In genomic region chr16:22698846-22699760, GRCm38 (mm10) we compare ENCODE assay signal across 12 mouse cellular contexts. TPM values are rescaled to one million over a fixed set of nuclear protein-coding genes. Genes with fewer than 3 reads are reported as not detected.
DNase-seq lines count a peak whose midpoint lies in the region; ATAC-seq and TF ChIP-seq lines count a peak whose summit lies in the region.
"Had no signal": no experiment of that assay in that cellular context is flagged by ENCODE, and none has a peak within 500 bp of the region (broad histone marks: within the 10 kb centered on the region; RNA-seq: fewer than 3 reads in every experiment).

No protein-coding gene starts in this region.

- no peak for TF ChIP-seq CTCF in lung, postnatal 0 days (IDR thresholded peaks at IDR 0.05)

- 49% methylated on average over 13 of the region's 13 CpGs for WGBS in heart, embryonic 13.5 days
- WGBS in midbrain, embryonic 11.5 days, result 83% methylated on average over 13 of the region's 13 CpGs
- WGBS in lung, postnatal 0 days, result 75% methylated on average over 13 of the region's 13 CpGs

- peak overlapping the region; percentile 43 for H3K27ac ChIP-seq in heart, embryonic 13.5 days (replicated peaks)
- H3K27ac ChIP-seq in midbrain, embryonic 11.5 days (ENCODE audit: low read depth, low read length), result no peak overlapping the region
- H3K27ac ChIP-seq in lung, postnatal 0 days (ENCODE audit: low read length), result no peak overlapping the region
- H3K27ac ChIP-seq: embryonic facial prominence, embryonic 15.5 days; liver, embryonic 13.5 days; midbrain, embryonic 12.5 days had no signal

- H3K9ac ChIP-seq in heart, embryonic 13.5 days, result no peak overlapping the region
- H3K9ac ChIP-seq in midbrain, embryonic 11.5 days (ENCODE audit: low read length), result no peak overlapping the region
- H3K9ac ChIP-seq in lung, postnatal 0 days (replicated peaks; ENCODE audit: low read depth), result no peak overlapping the region
- H3K9ac ChIP-seq: embryonic facial prominence, embryonic 15.5 days; liver, embryonic 13.5 days; midbrain, embryonic 12.5 days had no signal

- 0 out of 2 replicates have a peak overlapping the region, but pooled peaks have one; percentile 7 for H3K4me2 ChIP-seq in heart, embryonic 13.5 days
- no peak overlapping the region for H3K4me2 ChIP-seq in midbrain, embryonic 11.5 days
- H3K4me2 ChIP-seq in lung, postnatal 0 days (replicated peaks; ENCODE audit: low read depth, low read length), result no peak overlapping the region
- H3K4me2 ChIP-seq: embryonic facial prominence, embryonic 15.5 days; liver, embryonic 13.5 days; midbrain, embryonic 12.5 days had no signal

- H3K27me3 ChIP-seq in heart, embryonic 13.5 days (replicated peaks), result no peaks in the 10 kb centered on the region
- H3K27me3 ChIP-seq in midbrain, embryonic 11.5 days (ENCODE audit: control insufficient read depth, insufficient read depth, low read length), result no peaks in the 10 kb centered on the region
- no peaks in the 10 kb centered on the region for H3K27me3 ChIP-seq in lung, postnatal 0 days (replicated peaks; ENCODE audit: insufficient read depth, low read length)
- H3K27me3 ChIP-seq: embryonic facial prominence, embryonic 15.5 days; liver, embryonic 13.5 days; midbrain, embryonic 12.5 days had no signal

- no peaks in the 10 kb centered on the region for H3K36me3 ChIP-seq in heart, embryonic 13.5 days
- no peaks in the 10 kb centered on the region for H3K36me3 ChIP-seq in midbrain, embryonic 11.5 days (ENCODE audit: control insufficient read depth, insufficient read depth, low read length)
- no peaks in the 10 kb centered on the region for H3K36me3 ChIP-seq in lung, postnatal 0 days (ENCODE audit: insufficient read depth, low read length)
- H3K36me3 ChIP-seq: embryonic facial prominence, embryonic 15.5 days; liver, embryonic 13.5 days; midbrain, embryonic 12.5 days had no signal

- no peaks in the 10 kb centered on the region for H3K9me3 ChIP-seq in heart, embryonic 13.5 days
- H3K9me3 ChIP-seq in midbrain, embryonic 11.5 days (ENCODE audit: control insufficient read depth, low read length), result no peaks in the 10 kb centered on the region
- no peaks in the 10 kb centered on the region for H3K9me3 ChIP-seq in lung, postnatal 0 days (ENCODE audit: low read length)
- H3K9me3 ChIP-seq: embryonic facial prominence, embryonic 15.5 days; liver, embryonic 13.5 days; midbrain, embryonic 12.5 days had no signal

- DNase-seq in left cerebral cortex, postnatal 4 days, result peak; percentile 80
- DNase-seq in left cerebral cortex, postnatal 25 days (ENCODE audit: low spot score in 2 of 2), result no peak
- DNase-seq in cerebellum, postnatal 14 days, result peak; percentile 73 to 80
- DNase-seq in kidney, postnatal 14 days, result peak; percentile 84
- DNase-seq in midbrain, embryonic 11.5 days (ENCODE audit: low spot score, missing footprints), result no peak
- no peak for DNase-seq in lung, postnatal 0 days (ENCODE audit: low spot score)
- DNase-seq in ovary, postnatal 14 days (ENCODE audit: low spot score), result no peak
- DNase-seq: liver, embryonic 13.5 days had no signal

- peaks cover 17% of the 10 kb centered on the region for H3K4me1 ChIP-seq in heart, embryonic 13.5 days
- H3K4me1 ChIP-seq in midbrain, embryonic 11.5 days (ENCODE audit: control insufficient read depth, insufficient read depth, low read length), result no peaks in the 10 kb centered on the region
- H3K4me1 ChIP-seq in lung, postnatal 0 days (ENCODE audit: insufficient read depth, low read depth, low read length), result no peaks in the 10 kb centered on the region
- H3K4me1 ChIP-seq: embryonic facial prominence, embryonic 15.5 days; liver, embryonic 13.5 days; midbrain, embryonic 12.5 days had no signal

- intact Hi-C loops in left cerebral cortex, postnatal 4 days (cut with DNase I), result no loop called here
- intact Hi-C loops in left cerebral cortex, postnatal 25 days (cut with DNase I), result no loop called here

- TF ChIP-seq EP300 in lung, postnatal 0 days (IDR thresholded peaks at IDR 0.05), result no peak

- no peak overlapping the region for H3K4me3 ChIP-seq in heart, embryonic 13.5 days
- no peak overlapping the region for H3K4me3 ChIP-seq in midbrain, embryonic 11.5 days (ENCODE audit: low read depth, low read length)
- H3K4me3 ChIP-seq in lung, postnatal 0 days (ENCODE audit: low read depth, low read length), result no peak overlapping the region
- H3K4me3 ChIP-seq: embryonic facial prominence, embryonic 15.5 days; liver, embryonic 13.5 days; midbrain, embryonic 12.5 days had no signal

- ATAC-seq in heart, embryonic 13.5 days (ENCODE audit: extremely low read depth, insufficient number of reproducible peaks, low FRiP score, low TSS enrichment), result peak; percentile 42; the same call in 1 of the 2 replicates
- ATAC-seq in midbrain, embryonic 11.5 days (ENCODE audit: low FRiP score), result no peak
- no peak for ATAC-seq in lung, postnatal 0 days

RNA-seq across cellular contexts. Expression of gene Dgkg, which starts 42.1 kb away (rescaled TPM):
- total RNA-seq in left cerebral cortex, postnatal 4 days (2021), result 10 to 100 TPM; 18.9 to 21.5 TPM
- total RNA-seq in left cerebral cortex, postnatal 25 days (2021), result 10 to 100 TPM; 47.4 to 54.7 TPM
- polyA plus RNA-seq in heart, embryonic 13.5 days (2015; fragmentation: Nextera tagmentation; extraction: Ambion mirVana), result 0.43 and 0.62 TPM in 2 replicates
- polyA plus RNA-seq in midbrain, embryonic 11.5 days (2014; fragmentation: Nextera tagmentation; extraction: Ambion mirVana), result 0.15 and 0.28 TPM in 2 replicates
- polyA plus RNA-seq in lung, postnatal 0 days (2015; fragmentation: Nextera tagmentation; extraction: Ambion mirVana), result 0.96 and 1.2 TPM in 2 replicates
- total RNA-seq: MEL had no signal

Comparison
In these comparisons a context has a peak if more than half of its experiments do, and no peak if none do; other contexts are left out.
1. DNase-seq: peak in left cerebral cortex, postnatal 4 days (single experiment), cerebellum, postnatal 14 days (2 of 2) and kidney, postnatal 14 days (single experiment); none in left cerebral cortex, postnatal 25 days (0 of 2), midbrain, embryonic 11.5 days (single experiment), lung, postnatal 0 days (single experiment) and ovary, postnatal 14 days (single experiment).